Mouse (Mus musculus) brain, embryonic 14.5 days (tissue): Measurements from ENCODE around the gene Abhd8.

ENCODE experiments used
- CTCF ChIP-seq: fragments of 200-500 bp; IDR thresholded peaks from 2 replicates; pipeline ENCODE4 v1.5.1; 2012; ENCODE audit warnings: inconsistent platforms, mild to moderate bottlenecking, moderate library complexity, borderline replicate concordance; ENCODE audit not compliant: insufficient read depth, insufficient read length; ENCODE audit errors: extremely low read depth
- POLR2A ChIP-seq: fragments of 200-500 bp; IDR thresholded peaks from 2 replicates; pipeline ENCODE4 v1.6.1; 2012; ENCODE audit warnings: mild to moderate bottlenecking, inconsistent platforms, borderline replicate concordance; ENCODE audit not compliant: poor library complexity, insufficient read depth, insufficient read length, severe bottlenecking; ENCODE audit errors: extremely low read depth

DNA sequence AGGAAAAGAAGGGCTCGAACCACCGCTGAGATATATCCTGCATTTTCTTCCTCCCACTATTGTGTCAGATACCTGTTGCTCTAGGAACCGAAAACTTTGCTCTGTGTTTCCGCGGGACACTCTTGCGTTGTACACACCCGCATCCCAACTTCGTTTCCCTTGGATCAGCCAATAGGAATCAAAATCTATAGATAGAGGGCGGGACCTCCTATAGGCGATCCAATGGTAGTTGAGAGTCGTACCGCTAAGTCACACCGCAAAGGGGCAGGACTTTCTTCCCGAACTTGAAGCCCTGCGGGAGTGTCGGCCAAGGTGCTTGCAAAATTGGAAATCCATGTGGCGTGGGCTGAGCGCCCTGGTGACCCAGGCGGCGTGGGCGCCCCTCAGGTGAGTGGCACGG lies 25.0 kb upstream of the Abhd8 start:
- TF ChIP-seq CTCF (no peak), POLR2A (no peak)
